ENCODE assay signal across 8 mouse cellular contexts in genomic region chr7:130669370-130669881, GRCm38 (mm10).
DNase-seq lines count a peak whose midpoint lies in the region; ATAC-seq and TF ChIP-seq lines count a peak whose summit lies in the region.

No protein-coding gene starts in this region.

- 32% methylated on average over 8 of the region's 8 CpGs for WGBS in lung, postnatal 0 days
- 38% methylated on average over 8 of the region's 8 CpGs for WGBS in intestine, embryonic 16.5 days
- WGBS in liver, embryonic 13.5 days (ENCODE audit: insufficient replicate concordance), result 40% methylated on average over 8 of the region's 8 CpGs

- no peaks in the 10 kb centered on the region for H3K27me3 ChIP-seq in lung, postnatal 0 days (replicated peaks; ENCODE audit: insufficient read depth, low read length)
- H3K27me3 ChIP-seq in intestine, embryonic 16.5 days (replicated peaks; ENCODE audit: control insufficient read depth, insufficient read depth, low read length), result no peaks in the 10 kb centered on the region
- no peaks in the 10 kb centered on the region for H3K27me3 ChIP-seq in liver, embryonic 13.5 days

- peak; percentile 16; the same call in 1 of the 2 replicates for ATAC-seq in lung, postnatal 0 days
- ATAC-seq in intestine, embryonic 16.5 days, result 0 out of 2 replicates have a peak, but pooled peaks have one; percentile 5
- ATAC-seq in liver, embryonic 13.5 days (ENCODE audit: low read depth), result peak; percentile 39; the same call in 1 of the 2 replicates

- no peak overlapping the region for H3K4me2 ChIP-seq in lung, postnatal 0 days (replicated peaks; ENCODE audit: low read depth, low read length)
- no peak overlapping the region for H3K4me2 ChIP-seq in intestine, embryonic 16.5 days (ENCODE audit: low read depth, low read length)
- H3K4me2 ChIP-seq in liver, embryonic 13.5 days, result no peak overlapping the region

- DNase-seq in lung, postnatal 0 days (ENCODE audit: low spot score), result peak; percentile 71
- DNase-seq in lung, postnatal 36 days, result no peak
- DNase-seq in heart, adult 11 months, result peak; percentile 98
- no peak for DNase-seq in liver, embryonic 13.5 days
- peak; percentile 78 for DNase-seq in testis, postnatal 10 days (ENCODE audit: low spot score)
- no peak for DNase-seq in frontal cortex, adult 2 months (ENCODE audit: extremely low spot score in 1 of 2, low spot score in 1 of 2)
- DNase-seq in ovary, adult 18-20 months (ENCODE audit: low spot score), result no peak

- no peak overlapping the region for H3K4me3 ChIP-seq in lung, postnatal 0 days (ENCODE audit: low read depth, low read length)
- no peak overlapping the region for H3K4me3 ChIP-seq in intestine, embryonic 16.5 days (ENCODE audit: low read length)
- no peak overlapping the region for H3K4me3 ChIP-seq in liver, embryonic 13.5 days (replicated peaks)

- H3K9ac ChIP-seq in lung, postnatal 0 days (replicated peaks; ENCODE audit: low read depth), result no peak overlapping the region
- no peak overlapping the region for H3K9ac ChIP-seq in intestine, embryonic 16.5 days (ENCODE audit: low read depth, low read length)
- no peak overlapping the region; the same call in 1 of the 2 replicates for H3K9ac ChIP-seq in liver, embryonic 13.5 days

- TF ChIP-seq EP300 in lung, postnatal 0 days (IDR thresholded peaks at IDR 0.05), result no peak

- no peaks in the 10 kb centered on the region for H3K9me3 ChIP-seq in lung, postnatal 0 days (ENCODE audit: low read length)
- H3K9me3 ChIP-seq in intestine, embryonic 16.5 days (ENCODE audit: control insufficient read depth, low read length), result 0 out of 2 replicates have a peak, but pooled peaks cover 3% of the 10 kb centered on the region
- no peaks in the 10 kb centered on the region for H3K9me3 ChIP-seq in liver, embryonic 13.5 days (replicated peaks)

- TF ChIP-seq CTCF in lung, postnatal 0 days (IDR thresholded peaks at IDR 0.05), result no peak

- no peaks in the 10 kb centered on the region for H3K36me3 ChIP-seq in lung, postnatal 0 days (ENCODE audit: insufficient read depth, low read length)
- peaks cover 13% of the 10 kb centered on the region; the same call in 1 of the 2 replicates for H3K36me3 ChIP-seq in intestine, embryonic 16.5 days (ENCODE audit: control insufficient read depth, insufficient read depth, low read length)
- 0 out of 2 replicates have a peak, but pooled peaks cover 3% of the 10 kb centered on the region for H3K36me3 ChIP-seq in liver, embryonic 13.5 days

- peaks cover 20% of the 10 kb centered on the region for H3K4me1 ChIP-seq in lung, postnatal 0 days (ENCODE audit: insufficient read depth, low read depth, low read length)
- H3K4me1 ChIP-seq in intestine, embryonic 16.5 days (ENCODE audit: control insufficient read depth, insufficient read depth, low read length), result peaks cover 31% of the 10 kb centered on the region
- peaks cover 25% of the 10 kb centered on the region for H3K4me1 ChIP-seq in liver, embryonic 13.5 days (replicated peaks)

- H3K27ac ChIP-seq in lung, postnatal 0 days (ENCODE audit: low read length), result peak overlapping the region; percentile 57; the same call in 1 of the 2 replicates
- H3K27ac ChIP-seq in intestine, embryonic 16.5 days (ENCODE audit: low read length), result peak overlapping the region; percentile 17
- H3K27ac ChIP-seq in liver, embryonic 13.5 days, result peak overlapping the region; percentile 55

Comparison
In these comparisons a context has a peak if more than half of its experiments do, and no peak if none do; other contexts are left out.
1. DNase-seq: peak in lung, postnatal 0 days (single experiment), heart, adult 11 months (single experiment) and testis, postnatal 10 days (single experiment); none in lung, postnatal 36 days (single experiment), liver, embryonic 13.5 days (single experiment), frontal cortex, adult 2 months (0 of 2) and ovary, adult 18-20 months (single experiment).
2. Peak in every context shown above with its lines, with median percentiles within 50 percentile points of each other: ATAC-seq and H3K27ac ChIP-seq.